In the genomic region with DNA sequence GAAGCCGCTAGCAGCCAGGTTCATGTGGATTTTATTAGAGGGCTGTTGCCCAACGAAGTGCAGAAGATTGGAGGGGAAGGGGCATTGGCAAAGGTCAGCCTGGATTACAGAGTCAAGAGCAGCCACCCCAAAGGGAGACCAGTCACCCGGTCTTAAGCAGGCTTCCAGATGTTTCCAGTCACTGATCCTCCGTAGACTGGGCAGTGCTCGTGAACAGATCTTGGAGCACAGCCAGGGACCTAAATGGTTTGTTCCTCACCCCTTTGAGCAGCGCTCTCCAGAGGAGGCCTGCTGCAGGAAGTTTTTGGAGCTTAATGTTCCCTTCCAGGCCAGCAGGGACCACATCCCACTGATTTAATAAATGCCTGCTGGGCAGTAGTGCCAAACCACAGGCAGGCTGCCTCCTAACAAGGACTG, we compare ENCODE assay signal across 9 mouse cellular contexts. TPM values are rescaled to one million over a fixed set of nuclear protein-coding genes. Genes with fewer than 3 reads are reported as not detected.
DNase-seq lines count a peak whose midpoint lies in the region; ATAC-seq lines count a peak whose summit lies in the region.
"Had no signal": no experiment of that assay in that cellular context is flagged by ENCODE, and none has a peak within 500 bp of the region (broad histone marks: within the 10 kb centered on the region; RNA-seq: fewer than 3 reads in every experiment).

No protein-coding gene starts in this region.

- DNase-seq in embryo, embryonic 10 days (ENCODE audit: low spot score), result peak; percentile 23
- no peak for DNase-seq in embryo, embryonic 9.5 days (ENCODE audit: extremely low spot score)
- peak; percentile 89 for DNase-seq in MN1 (ENCODE audit: low spot score)
- DNase-seq in gastrocnemius, postnatal 14 days, result peak; percentile 73
- peak; percentile 35 for DNase-seq in ovary, postnatal 36 days (ENCODE audit: low spot score)
- no peak for DNase-seq in left cerebral cortex, adult 11 months (ENCODE audit: low spot score)

- no peak overlapping the region for H3K4me2 ChIP-seq in kidney, embryonic 14.5 days (replicated peaks; ENCODE audit: low read depth, low read length)

- no peak overlapping the region for H3K4me3 ChIP-seq in kidney, embryonic 14.5 days (ENCODE audit: low read length)

- peak overlapping the region; percentile 0; the same call in 1 of the 2 replicates for H3K27ac ChIP-seq in kidney, embryonic 14.5 days (ENCODE audit: low read depth, low read length)

- intact Hi-C loops in gastrocnemius, postnatal 14 days (cut with DNase I; ENCODE audit: low total_unique reads), result no loop called here

- 31% methylated on average over 6 of the region's 6 CpGs for WGBS in kidney, embryonic 14.5 days

- peaks cover 6% of the 10 kb centered on the region; the same call in 1 of the 2 replicates for H3K9me3 ChIP-seq in kidney, embryonic 14.5 days (ENCODE audit: control insufficient read depth, low read length)

- no peak overlapping the region for H3K9ac ChIP-seq in kidney, embryonic 14.5 days (ENCODE audit: low read depth, low read length)

- peak; percentile 72 for ATAC-seq in kidney, embryonic 14.5 days (ENCODE audit: low FRiP score, low TSS enrichment)
- no peak for ATAC-seq in granulocyte monocyte progenitor cell, adult 5-6 weeks (replicated peaks; ENCODE audit: poor library complexity, severe bottlenecking)

- peaks cover 9% of the 10 kb centered on the region; the same call in 1 of the 2 replicates for H3K4me1 ChIP-seq in kidney, embryonic 14.5 days (ENCODE audit: control insufficient read depth, insufficient read depth, low read length)

- H3K36me3 ChIP-seq in kidney, embryonic 14.5 days (ENCODE audit: control insufficient read depth, insufficient read depth, low read length), result peaks cover 13% of the 10 kb centered on the region

- H3K27me3 ChIP-seq in kidney, embryonic 14.5 days (ENCODE audit: control insufficient read depth, insufficient read depth, low read length), result no peaks in the 10 kb centered on the region

RNA-seq across cellular contexts. Expression of a gene that starts 16.7 kb away (rescaled TPM):
- total RNA-seq in gastrocnemius, postnatal 14 days (2021), result 10 to 100 TPM; 20.8 to 22.4 TPM
- polyA plus RNA-seq in kidney, embryonic 14.5 days (2014; fragmentation: Nextera tagmentation; extraction: Ambion mirVana), result 61.5 and 75.7 TPM in 2 replicates
- total RNA-seq in granulocyte monocyte progenitor cell, adult 5-6 weeks (2014; fragmentation: Nextera tagmentation), result 12.3 and 72.3 TPM in 2 replicates
- total RNA-seq in granulocyte monocyte progenitor cell, adult 5-6 weeks (2017), result 15.1 and 26.5 TPM in 2 replicates

RNA-seq across cellular contexts. Expression of a gene that starts 16.9 kb away (rescaled TPM):
- total RNA-seq in gastrocnemius, postnatal 14 days (2021), result 1 to 10 TPM in 1 of 2 experiments, under 1 TPM in 1; 0.86 to 1.3 TPM
- 8.5 and 9.3 TPM in 2 replicates for polyA plus RNA-seq in kidney, embryonic 14.5 days (2014; fragmentation: Nextera tagmentation; extraction: Ambion mirVana)
- 23.2 and 35.0 TPM in 2 replicates for total RNA-seq in granulocyte monocyte progenitor cell, adult 5-6 weeks (2014; fragmentation: Nextera tagmentation)
- 12.8 and 15.4 TPM in 2 replicates for total RNA-seq in granulocyte monocyte progenitor cell, adult 5-6 weeks (2017)

RNA-seq across cellular contexts. Expression of a gene that starts 21.3 kb away (rescaled TPM):
- 10 to 100 TPM; 60.1 to 60.8 TPM for total RNA-seq in gastrocnemius, postnatal 14 days (2021)
- polyA plus RNA-seq in kidney, embryonic 14.5 days (2014; fragmentation: Nextera tagmentation; extraction: Ambion mirVana), result 3.8 and 8.9 TPM in 2 replicates
- total RNA-seq in granulocyte monocyte progenitor cell, adult 5-6 weeks (2014; fragmentation: Nextera tagmentation), result not detected in 2 replicates
- total RNA-seq in granulocyte monocyte progenitor cell, adult 5-6 weeks (2017), result not detected in 2 replicates

RNA-seq across cellular contexts. Expression of a gene that starts 35.5 kb away (rescaled TPM):
- under 1 TPM in 1 of 2 experiments, not detected in 1; 0.37 TPM for total RNA-seq in gastrocnemius, postnatal 14 days (2021)
- 0.93 and 1.0 TPM in 2 replicates for polyA plus RNA-seq in kidney, embryonic 14.5 days (2014; fragmentation: Nextera tagmentation; extraction: Ambion mirVana)
- total RNA-seq in granulocyte monocyte progenitor cell, adult 5-6 weeks (2014; fragmentation: Nextera tagmentation), result 1.9 TPM in 1 of 2 replicates, not detected in the other
- total RNA-seq in granulocyte monocyte progenitor cell, adult 5-6 weeks (2017), result not detected in 2 replicates
- polyA plus RNA-seq: liver, embryonic 16.5 days had no signal

Comparison
In these comparisons a context has a peak if more than half of its experiments do, and no peak if none do; other contexts are left out.
1. DNase-seq: peak in embryo, embryonic 10 days (single experiment), MN1 (single experiment), gastrocnemius, postnatal 14 days (single experiment) and ovary, postnatal 36 days (single experiment); none in embryo, embryonic 9.5 days (single experiment) and left cerebral cortex, adult 11 months (single experiment).
2. RNA of a gene that starts 16.9 kb away (total RNA-seq): 12.8 to 35.0 TPM in granulocyte monocyte progenitor cell, adult 5-6 weeks; 0.86 to 1.3 TPM in gastrocnemius, postnatal 14 days; every median in the first group is over 4 times any median in the second.
3. RNA of a gene that starts 21.3 kb away (total RNA-seq): 60.1 to 60.8 TPM in gastrocnemius, postnatal 14 days; not detected in granulocyte monocyte progenitor cell, adult 5-6 weeks; every median in the first group is over 10 times any median in the second.